Mouse (Mus musculus) liver, adult 2 months (tissue): Measurements from ENCODE around the gene Dscaml1. TPM values are rescaled to one million over a fixed set of nuclear protein-coding genes. Genes with fewer than 3 reads are reported as not detected.

ENCODE experiments used
- DNase-seq: peaks from one replicate; pipeline ENCODE4 v3.0.0-alpha.2; 2011; ENCODE audit warnings: low read depth, low spot score; ENCODE audit errors: extremely low read depth
- H3K27ac ChIP-seq: fragments of 200-500 bp; replicated peaks from 2 replicates; pipeline ENCODE4 v1.5.1; 2012; ENCODE audit warnings: low read depth, mild to moderate bottlenecking, control low read depth, inconsistent platforms, low read length; ENCODE audit not compliant: insufficient read depth
- H3K27me3 ChIP-seq: fragments of 200-500 bp; 2 replicates; pipeline ENCODE4 v1.6.1; 2012; ENCODE audit warnings: mild to moderate bottlenecking, moderate library complexity, low read length, inconsistent platforms; ENCODE audit not compliant: control insufficient read depth, insufficient read depth
- H3K36me3 ChIP-seq: fragments of 200-500 bp; 2 replicates; pipeline ENCODE4 v1.6.1; 2012; ENCODE audit warnings: low read length, inconsistent platforms; ENCODE audit not compliant: control insufficient read depth, insufficient read depth
- H3K4me1 ChIP-seq: fragments of 200-500 bp; 2 replicates; pipeline ENCODE4 v1.6.1; 2011; ENCODE audit warnings: low read length; ENCODE audit not compliant: control insufficient read depth, insufficient read depth
- H3K4me3 ChIP-seq: fragments of 200-500 bp; 2 replicates; pipeline ENCODE4 v1.5.1; 2011; ENCODE audit warnings: low read depth, mild to moderate bottlenecking, control low read depth, low read length, moderate library complexity; ENCODE audit not compliant: insufficient read depth
- H3K79me2 ChIP-seq: fragments of 200-500 bp; 2 replicates; pipeline ENCODE4 v1.6.1; 2012; ENCODE audit warnings: inconsistent platforms, mild to moderate bottlenecking, low read length, moderate library complexity; ENCODE audit not compliant: control insufficient read depth, insufficient read depth
- H3K9ac ChIP-seq: fragments of 200-500 bp; 2 replicates; pipeline ENCODE4 v1.6.1; 2012; ENCODE audit warnings: low read depth, mild to moderate bottlenecking, control low read depth, inconsistent platforms, low read length
- CTCF ChIP-seq: fragments of 200-500 bp; IDR thresholded peaks from 2 replicates; pipeline ENCODE4 v1.5.1; 2011; ENCODE audit warnings: low read depth, low read length, control low read depth
- POLR2A ChIP-seq: fragments of 200-500 bp; IDR thresholded peaks from 2 replicates; pipeline ENCODE4 v1.6.1; 2011; ENCODE audit warnings: low read length, control low read depth; ENCODE audit not compliant: insufficient read depth; ENCODE audit errors: extremely low read depth
- WGBS: fragments of 180-500 bp; shearing (Covaris S2); methylation state at CpG from one replicate; pipeline ENCODE4 v1.1.7; 2018; 5-methylcytosine and 5-hydroxymethylcytosine counted together
- polyA plus RNA-seq: library from polyadenylated mRNA; depleted of rRNA; stranded (reverse); fragments of >200 nt; gene quantifications from 2 replicates; pipeline ENCODE4 v1.2.3, GENCODE M21; 2012; rRNA removed
- total RNA-seq: library from RNA; depleted of rRNA; stranded (reverse); fragments of >200 nt; gene quantifications from 2 replicates; pipeline ENCODE4 v1.2.3, GENCODE M21; 2014; rRNA removed

Dscaml1 gene
- total and polyA plus RNA-seq, 2 experiments: 0.09 to 0.13 TPM

DNA sequence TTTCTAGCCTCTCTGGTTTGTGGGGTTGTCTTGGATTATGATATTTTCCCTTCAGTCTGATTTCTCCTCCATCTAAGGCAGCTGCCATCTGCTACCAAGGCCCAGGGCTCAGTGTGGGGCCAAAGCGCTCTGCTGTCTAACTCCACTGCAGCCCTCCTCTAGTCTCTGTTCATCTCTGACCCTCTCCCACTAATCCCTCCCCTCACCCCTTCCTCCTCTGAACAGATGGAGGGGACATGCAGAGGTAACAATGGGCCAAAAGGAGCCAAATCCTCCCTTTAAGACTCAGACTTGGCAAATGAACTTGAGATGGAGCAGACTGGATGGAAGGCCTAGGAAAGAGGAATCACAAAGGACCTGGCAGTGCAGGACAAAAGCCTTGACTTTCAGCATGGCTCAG is 365.8 kb downstream of the Dscaml1 start:
- no peaks in the 10 kb centered on the region for H3K79me2 ChIP-seq
- H3K4me1 ChIP-seq: no peaks in the 10 kb centered on the region
- no peaks in the 10 kb centered on the region for H3K27me3 ChIP-seq
- DNase-seq: no peak
- 88% methylated on average over 1 of the region's 1 CpGs for WGBS
- peaks cover 4% of the 10 kb centered on the region; the same call in 1 of the 2 replicates for H3K36me3 ChIP-seq
- H3K4me3 ChIP-seq: no peak overlapping the region
- TF ChIP-seq CTCF (no peak), POLR2A (no peak)
- H3K27ac ChIP-seq: no peak overlapping the region
- H3K9ac ChIP-seq: no peak overlapping the region

DNA sequence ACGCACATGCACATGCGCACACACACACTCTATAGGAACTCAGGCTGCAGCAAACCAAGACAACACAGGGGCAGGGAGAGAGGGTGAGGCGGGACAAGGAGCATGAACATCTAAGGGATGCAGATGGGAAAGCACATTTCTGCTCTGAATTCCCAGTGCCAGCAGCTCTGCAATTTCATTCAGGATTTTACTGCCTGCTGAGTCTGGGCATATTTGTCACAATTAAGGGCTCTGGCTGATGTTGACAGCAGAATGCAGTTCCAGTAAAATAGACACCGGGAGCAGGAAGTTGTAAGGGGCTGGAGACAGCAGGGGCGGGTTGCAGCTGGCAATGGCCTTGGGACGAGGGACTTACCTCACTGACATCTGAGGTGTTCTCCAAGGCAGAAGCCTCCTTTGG is 367.3 kb downstream of the Dscaml1 start:
- Histone ChIP-seq H3K27me3 (no peaks in the 10 kb centered on the region), H3K36me3 (peaks cover 4% of the 10 kb centered on the region; the same call in 1 of the 2 replicates), H3K27ac (no peak overlapping the region), H3K79me2 (no peaks in the 10 kb centered on the region), H3K4me3 (no peak overlapping the region), H3K9ac (no peak overlapping the region), H3K4me1 (no peaks in the 10 kb centered on the region)
- TF ChIP-seq CTCF (no peak), POLR2A (no peak)
- WGBS: 93% methylated on average over 6 of the region's 6 CpGs
- DNase-seq: no peak

DNA sequence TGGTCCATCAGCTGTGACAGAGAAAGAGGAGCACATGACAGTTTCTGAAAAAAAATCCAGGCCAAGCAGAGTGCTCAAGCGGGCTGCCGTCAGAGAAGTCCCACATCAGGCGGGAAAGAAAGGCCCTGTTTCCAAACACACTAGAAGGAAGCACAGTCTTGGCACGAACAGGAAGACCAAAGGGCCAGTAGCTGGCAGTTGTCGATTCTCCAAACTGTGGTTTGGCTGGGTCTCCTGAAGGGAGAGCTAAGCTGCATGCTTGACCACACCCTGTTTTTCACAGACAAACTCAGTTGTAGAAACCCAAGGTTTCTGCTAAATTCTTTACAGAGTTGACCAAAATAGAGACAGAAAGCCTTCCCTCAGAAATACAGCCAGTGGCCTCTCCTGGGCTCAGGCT is 369.3 kb downstream of the Dscaml1 start:
- Histone ChIP-seq H3K27ac (no peak overlapping the region), H3K36me3 (peaks cover 4% of the 10 kb centered on the region; the same call in 1 of the 2 replicates), H3K27me3 (no peaks in the 10 kb centered on the region), H3K79me2 (no peaks in the 10 kb centered on the region), H3K4me3 (no peak overlapping the region), H3K4me1 (no peaks in the 10 kb centered on the region), H3K9ac (no peak overlapping the region)
- no peak for DNase-seq
- TF ChIP-seq POLR2A (no peak), CTCF (no peak)
- 84% methylated on average over 5 of the region's 5 CpGs for WGBS

DNA sequence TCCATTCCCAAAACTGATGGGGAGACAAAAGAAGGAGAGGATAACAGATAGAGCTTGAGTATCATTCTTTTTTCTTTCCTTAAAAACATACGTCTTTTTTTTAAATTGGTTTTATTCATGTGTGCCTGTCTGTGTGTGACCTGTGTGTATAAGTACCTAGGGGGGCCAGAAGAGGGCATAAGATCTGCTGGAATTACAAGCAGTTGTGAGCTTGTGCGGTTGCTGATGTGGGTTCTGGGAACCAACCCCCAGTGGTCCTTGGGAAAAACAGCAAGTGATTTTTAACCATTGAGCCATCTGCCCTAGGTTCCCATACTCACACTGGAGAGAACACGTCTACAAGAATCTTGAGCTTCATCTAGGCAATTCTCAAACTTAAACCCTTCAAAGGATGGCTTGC is 370.8 kb downstream of the Dscaml1 start:
- DNase-seq: no peak
- Histone ChIP-seq H3K27ac (no peak overlapping the region), H3K27me3 (no peaks in the 10 kb centered on the region), H3K4me3 (no peak overlapping the region), H3K36me3 (peaks cover 4% of the 10 kb centered on the region; the same call in 1 of the 2 replicates), H3K79me2 (no peaks in the 10 kb centered on the region), H3K4me1 (no peaks in the 10 kb centered on the region), H3K9ac (no peak overlapping the region)
- WGBS: 86% methylated on average over 3 of the region's 3 CpGs
- TF ChIP-seq POLR2A (no peak), CTCF (no peak)

DNA sequence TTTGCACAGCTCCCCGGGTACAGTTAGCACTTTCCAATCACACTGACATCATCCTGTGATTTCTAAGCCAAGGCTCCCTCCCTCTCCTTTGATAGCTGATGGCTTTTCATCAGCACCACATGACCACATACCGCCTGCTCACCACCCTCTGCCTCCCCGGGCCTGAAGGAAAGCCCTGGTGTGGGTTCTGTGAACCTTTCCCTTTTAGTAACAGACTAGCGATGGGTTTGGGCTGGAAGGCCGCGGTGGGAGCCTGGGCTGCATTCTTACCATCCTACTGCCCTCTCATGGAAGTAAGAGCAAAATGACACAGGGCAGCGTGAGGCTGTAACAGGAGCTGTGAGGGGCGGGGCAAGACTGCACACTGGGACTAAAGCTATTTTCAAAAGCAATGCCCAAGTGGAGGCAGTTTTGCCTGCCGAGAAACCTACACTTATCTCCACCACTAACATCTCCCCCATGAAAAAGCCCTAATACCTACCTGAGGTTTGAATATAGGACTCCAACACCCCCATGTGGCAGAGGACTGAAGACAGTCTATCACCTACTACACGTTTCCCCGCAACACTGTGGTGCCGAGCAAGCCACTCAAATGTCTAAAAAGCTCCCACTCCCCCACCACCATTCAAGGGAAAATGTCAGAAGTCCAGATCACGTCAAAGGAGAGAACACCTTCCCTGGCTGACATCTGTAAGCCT is 372.2 kb downstream of the Dscaml1 start:
- Histone ChIP-seq H3K4me1 (no peaks in the 10 kb centered on the region), H3K27me3 (no peaks in the 10 kb centered on the region), H3K4me3 (no peak overlapping the region), H3K79me2 (no peaks in the 10 kb centered on the region), H3K27ac (no peak overlapping the region), H3K9ac (no peak overlapping the region), H3K36me3 (no peaks in the 10 kb centered on the region)
- WGBS: 74% methylated on average over 13 of the region's 13 CpGs
- TF ChIP-seq CTCF (no peak), POLR2A (no peak)
- no peak for DNase-seq

DNA sequence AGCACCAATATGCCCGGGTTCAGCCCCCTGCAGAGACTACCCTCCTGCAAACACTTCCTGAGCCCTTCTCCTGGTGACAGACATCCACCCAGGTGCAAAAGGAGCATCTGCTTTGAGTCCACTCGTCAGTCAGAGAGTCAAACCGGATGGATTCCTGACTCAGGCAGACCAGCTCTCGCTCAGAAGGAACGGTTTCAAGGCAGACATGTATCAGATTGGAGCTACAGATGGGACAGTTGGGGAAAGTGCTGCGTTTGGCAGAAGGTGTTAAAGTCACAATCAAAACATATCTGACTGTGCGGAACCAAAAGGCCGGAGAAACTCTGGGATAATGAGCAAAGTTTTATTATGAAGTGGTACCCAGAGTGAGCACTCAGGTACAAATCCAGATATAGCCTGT is 373.0 kb downstream of the Dscaml1 start:
- no peak for DNase-seq
- Histone ChIP-seq H3K4me1 (no peaks in the 10 kb centered on the region), H3K79me2 (no peaks in the 10 kb centered on the region), H3K9ac (no peak overlapping the region), H3K27me3 (no peaks in the 10 kb centered on the region), H3K4me3 (no peak overlapping the region), H3K36me3 (no peaks in the 10 kb centered on the region), H3K27ac (no peak overlapping the region)
- 94% methylated on average over 8 of the region's 8 CpGs for WGBS
- TF ChIP-seq CTCF (no peak), POLR2A (no peak)

Other genes starting within 250 kb of the Dscaml1 start
- gene BC049352, start 244.6 kb upstream of the Dscaml1 start, total RNA-seq: 0.55 and 0.60 TPM in 2 replicates
- 0.17 and 0.44 TPM in 2 replicates for gene BC049352, start 244.6 kb upstream of the Dscaml1 start, polyA plus RNA-seq
- 0.37 and 1.1 TPM in 2 replicates for gene Tmprss4, start 222.5 kb upstream of the Dscaml1 start, total RNA-seq
- gene Tmprss4, start 222.5 kb upstream of the Dscaml1 start, polyA plus RNA-seq: 0.14 and 0.43 TPM in 2 replicates
- 2.7 and 3.5 TPM in 2 replicates for gene Il10ra, start 157.5 kb upstream of the Dscaml1 start, total RNA-seq
- gene Il10ra, start 157.5 kb upstream of the Dscaml1 start, polyA plus RNA-seq: 1.6 and 2.9 TPM in 2 replicates
- not detected in 2 replicates for gene Tmprss13, start 107.5 kb upstream of the Dscaml1 start, total RNA-seq
- not detected in 2 replicates for gene Tmprss13, start 107.5 kb upstream of the Dscaml1 start, polyA plus RNA-seq
- 0.46 and 1.1 TPM in 2 replicates for gene Fxyd6, start 56.4 kb upstream of the Dscaml1 start, total RNA-seq
- gene Fxyd6, start 56.4 kb upstream of the Dscaml1 start, polyA plus RNA-seq: 0.56 and 0.72 TPM in 2 replicates
- gene Fxyd2, start 27.0 kb upstream of the Dscaml1 start, total RNA-seq: 0.20 TPM in 1 of 2 replicates, not detected in the other
- 0.29 and 0.44 TPM in 2 replicates for gene Fxyd2, start 27.0 kb upstream of the Dscaml1 start, polyA plus RNA-seq